Mouse (Mus musculus) MEL (cell line): Measurements from ENCODE around the gene Pmf1. TPM values are rescaled to one million over a fixed set of nuclear protein-coding genes. Genes with fewer than 3 reads are reported as not detected.

ENCODE experiments used
- DNase-seq: peaks from one replicate; pipeline ENCODE4 v3.0.0; 2011; ENCODE audit warnings: low read depth, low spot score
- H3K27ac ChIP-seq: 2 replicates; pipeline ENCODE4 v1.5.1; 2012; ENCODE audit warnings: low read depth, mild to moderate bottlenecking, control low read depth, low read length, moderate library complexity; ENCODE audit not compliant: control insufficient read depth
- H3K27me3 ChIP-seq, 2 experiments: fragments of 150-350 bp in 1 of 2; sonication (generic) in 1 of 2; 2 replicates each; pipeline ENCODE4 v1.6.1; 2012; ENCODE audit warnings: low read length in 2 of 2, mild to moderate bottlenecking in 2 of 2, improper control_type of control experiment in 1 of 2, moderate library complexity in 1 of 2; ENCODE audit not compliant: insufficient read depth in 2 of 2, control insufficient read depth in 1 of 2
- H3K36me3 ChIP-seq, 2 experiments: 2 replicates each; pipeline ENCODE4 v1.6.1; 2012 to 2014; ENCODE audit warnings: low read length in 2 of 2, improper control_type of control experiment in 1 of 2, inconsistent platforms in 1 of 2, mild to moderate bottlenecking in 1 of 2; ENCODE audit not compliant: insufficient read depth in 2 of 2, control insufficient read depth in 1 of 2
- H3K4me1 ChIP-seq, 2 experiments: fragments of 150-350 bp in 1 of 2; sonication (generic) in 1 of 2; 2 replicates each; pipeline ENCODE4 v1.6.1; 2012; ENCODE audit warnings: low read length in 2 of 2, improper control_type of control experiment in 1 of 2, mild to moderate bottlenecking in 1 of 2; ENCODE audit not compliant: insufficient read depth in 2 of 2, control insufficient read depth in 1 of 2
- H3K4me3 ChIP-seq, 2 experiments: fragments of 150-350 bp in 1 of 2; sonication (generic) in 1 of 2; 2 replicates each; pipeline ENCODE4 v1.5.1; 2012; ENCODE audit warnings: low read depth in 2 of 2, low read length in 2 of 2, mild to moderate bottlenecking in 2 of 2, moderate library complexity in 2 of 2, control low read depth in 1 of 2, improper control_type of control experiment in 1 of 2; ENCODE audit not compliant: control insufficient read depth in 1 of 2, insufficient read depth in 1 of 2
- H3K79me2 ChIP-seq: 2 replicates; pipeline ENCODE4 v1.6.1; 2012; ENCODE audit warnings: mild to moderate bottlenecking, low read length, moderate library complexity; ENCODE audit not compliant: control insufficient read depth, poor library complexity, insufficient read depth
- H3K9ac ChIP-seq: 2 replicates; pipeline ENCODE4 v1.6.1; 2012; ENCODE audit warnings: low read depth, mild to moderate bottlenecking, control low read depth, low read length, moderate library complexity; ENCODE audit not compliant: control insufficient read depth, poor library complexity, severe bottlenecking
- H3K9me3 ChIP-seq: fragments of 150-350 bp; sonication (generic); replicated peaks from 2 replicates; pipeline ENCODE4 v1.6.1; 2012; ENCODE audit warnings: mild to moderate bottlenecking, low read length, improper control_type of control experiment, moderate library complexity; ENCODE audit not compliant: insufficient read depth
- CTCF ChIP-seq, 3 experiments: IDR thresholded peaks in 2 of 3; conservative IDR thresholded peaks in 1 of 3; 2 replicates each; pipeline ENCODE4 v1.5.1; 2011 to 2012; ENCODE audit warnings: low read length in 3 of 3, low read depth in 2 of 3, mild to moderate bottlenecking in 2 of 3, improper control_type of control experiment in 1 of 3, inconsistent platforms in 1 of 3, mixed read lengths in 1 of 3, moderate library complexity in 1 of 3; ENCODE audit not compliant: control insufficient read depth in 1 of 3, insufficient read depth in 1 of 3, poor library complexity in 1 of 3, severe bottlenecking in 1 of 3
- E2F4 ChIP-seq: IDR thresholded peaks from 2 replicates; pipeline ENCODE4 v1.6.1; 2011; ENCODE audit warnings: low read depth, low read length, improper control_type of control experiment, borderline replicate concordance
- GABPA ChIP-seq: IDR thresholded peaks from 2 replicates; pipeline ENCODE4 v1.6.1; 2012; ENCODE audit warnings: low read depth, mild to moderate bottlenecking, inconsistent platforms, low read length, improper control_type of control experiment, moderate library complexity
- MAFK ChIP-seq: IDR thresholded peaks from 2 replicates; pipeline ENCODE4 v1.6.1; 2011; ENCODE audit warnings: low read depth, mild to moderate bottlenecking, low read length, improper control_type of control experiment, borderline replicate concordance
- MYB ChIP-seq: IDR thresholded peaks from 2 replicates; pipeline ENCODE4 v1.6.1; 2011; ENCODE audit warnings: mild to moderate bottlenecking, low read depth, low read length, improper control_type of control experiment
- NRF1 ChIP-seq: IDR thresholded peaks from 2 replicates; pipeline ENCODE4 v1.6.1; 2014; ENCODE audit warnings: low read depth, mild to moderate bottlenecking, inconsistent platforms, low read length, improper control_type of control experiment, moderate library complexity; ENCODE audit not compliant: poor library complexity, insufficient read depth, severe bottlenecking
- POLR2AphosphoS2 ChIP-seq: IDR thresholded peaks from 2 replicates; pipeline ENCODE4 v1.6.1; 2011; ENCODE audit warnings: low read length, improper control_type of control experiment
- POLR2AphosphoS5 ChIP-seq: IDR thresholded peaks from 2 replicates; pipeline ENCODE4 v1.6.1; 2012; ENCODE audit warnings: low read depth, borderline replicate concordance, mild to moderate bottlenecking, inconsistent platforms, low read length, moderate library complexity, mixed read lengths
- RCOR1 ChIP-seq: IDR thresholded peaks from 2 replicates; pipeline ENCODE4 v1.6.1; 2012; ENCODE audit warnings: low read depth, mild to moderate bottlenecking, inconsistent platforms, low read length, improper control_type of control experiment
- SMC3 ChIP-seq: IDR thresholded peaks from 2 replicates; pipeline ENCODE4 v1.6.1; 2011; ENCODE audit warnings: low read depth, low read length, improper control_type of control experiment
- TCF12 ChIP-seq: IDR thresholded peaks from 2 replicates; pipeline ENCODE4 v1.6.1; 2014; ENCODE audit warnings: low read depth, mild to moderate bottlenecking, inconsistent platforms, low read length, improper control_type of control experiment, moderate library complexity
- UBTF ChIP-seq: IDR thresholded peaks from 2 replicates; pipeline ENCODE4 v1.6.1; 2012; ENCODE audit warnings: low read depth, mild to moderate bottlenecking, inconsistent platforms, low read length, improper control_type of control experiment, moderate library complexity, borderline replicate concordance; ENCODE audit not compliant: insufficient read depth
- ZC3H11A ChIP-seq: IDR thresholded peaks from 2 replicates; pipeline ENCODE4 v1.6.1; 2012; ENCODE audit warnings: low read depth, mild to moderate bottlenecking, inconsistent platforms, low read length, improper control_type of control experiment
- ZNF384 ChIP-seq: IDR thresholded peaks from 2 replicates; pipeline ENCODE4 v1.6.1; 2012; ENCODE audit warnings: low read depth, mild to moderate bottlenecking, inconsistent platforms, low read length, improper control_type of control experiment
- polyA plus RNA-seq, 2 experiments: library from polyadenylated mRNA; stranded (reverse) in 1 of 2; unstranded in 1 of 2; fragments of >175 nt in 1 of 2; fragments of >200 nt in 1 of 2; gene quantifications; 2 replicates each; pipeline versions ENCODE4 v1.2.1 to v1.2.4; 2012; ENCODE audit warnings: low replicate concordance in 2 of 2, low read depth in 1 of 2; ENCODE audit not compliant: insufficient read length in 2 of 2, insufficient read depth in 1 of 2, missing spikeins in 1 of 2
- total RNA-seq: library from RNA; depleted of rRNA; stranded (reverse); fragments of 300-350 nt; gene quantifications from 2 replicates; pipeline ENCODE4 v1.2.3, GENCODE M21; 2012

Gene Pmf1
- total and polyA plus RNA-seq, 3 experiments: 144 to 357 TPM; not detected in 1

- no peaks in the 10 kb centered on the region for H3K4me1 ChIP-seq
- TF ChIP-seq SMC3: peak; percentile 30
- TF ChIP-seq ZC3H11A: no peak
- TF ChIP-seq CTCF (IDR thresholded peaks at IDR 0.05 in 2 of 3, conservative IDR thresholded peaks at IDR 0.05 in 1 of 3; ENCODE audit: control insufficient read depth in 1 of 3, insufficient read depth in 1 of 3, low read depth in 2 of 3, low read length in 3 of 3, poor library complexity in 1 of 3, severe bottlenecking in 1 of 3): peak in 2 of 3 experiments; percentile 16 to 19; a peak in 1 of 6 replicates
- no peak for TF ChIP-seq TCF12
- TF ChIP-seq POLR2AphosphoS2: no peak
- TF ChIP-seq E2F4: no peak
- no peak for TF ChIP-seq MAFK
- TF ChIP-seq RCOR1: no peak
These were observed 55.5 kb downstream of the Pmf1 start for GRCm38 (mm10) chr3:88354396-88355165.

GRCm38 (mm10) chr3:88352907-88353306, 57.2 kb downstream of the Pmf1 start:
- no peaks in the 10 kb centered on the region for H3K4me1 ChIP-seq
- H3K79me2 ChIP-seq: no peaks in the 10 kb centered on the region
- no peak overlapping the region for H3K4me3 ChIP-seq
- peaks cover 0 to 33% of the 10 kb centered on the region in 2 experiments; a peak in 2 of 4 replicates for H3K36me3 ChIP-seq
- DNase-seq: no peak
- no peaks in the 10 kb centered on the region for H3K9me3 ChIP-seq
- TF ChIP-seq CTCF (IDR thresholded peaks at IDR 0.05 in 2 of 3, conservative IDR thresholded peaks at IDR 0.05 in 1 of 3; ENCODE audit: control insufficient read depth in 1 of 3, insufficient read depth in 1 of 3, low read depth in 2 of 3, low read length in 3 of 3, poor library complexity in 1 of 3, severe bottlenecking in 1 of 3): no peak
- TF ChIP-seq MYB: no peak
- TF ChIP-seq RCOR1: no peak
- no peak for TF ChIP-seq NRF1
- no peak for TF ChIP-seq ZNF384
- no peak for TF ChIP-seq GABPA
- TF ChIP-seq POLR2AphosphoS5: no peak
- TF ChIP-seq UBTF: no peak
- no peaks in the 10 kb centered on the region for H3K27me3 ChIP-seq
- no peak overlapping the region for H3K9ac ChIP-seq
- H3K27ac ChIP-seq: no peak overlapping the region

More at GRCm38 (mm10) chr3:88354396-88355165, 55.5 kb downstream of the Pmf1 start:
- no peaks in the 10 kb centered on the region for H3K27me3 ChIP-seq
- H3K27ac ChIP-seq: no peak overlapping the region
- no peaks in the 10 kb centered on the region for H3K9me3 ChIP-seq
- H3K4me3 ChIP-seq: no peak overlapping the region
- DNase-seq: no peak
- no peaks in the 10 kb centered on the region for H3K79me2 ChIP-seq
- peaks cover 0 to 29% of the 10 kb centered on the region in 2 experiments; a peak in 2 of 4 replicates for H3K36me3 ChIP-seq
- no peak overlapping the region for H3K9ac ChIP-seq
